In genomic region chrX:73467446-73468241, GRCm38 (mm10) we compare ENCODE assay signal across 12 mouse cellular contexts. TPM values are rescaled to one million over a fixed set of nuclear protein-coding genes. Genes with fewer than 3 reads are reported as not detected.
DNase-seq lines count a peak whose midpoint lies in the region; ATAC-seq lines count a peak whose summit lies in the region.
"Had no signal": no experiment of that assay in that cellular context is flagged by ENCODE, and none has a peak within 500 bp of the region (broad histone marks: within the 10 kb centered on the region; RNA-seq: fewer than 3 reads in every experiment).

No protein-coding gene starts in this region.

- H3K4me2 ChIP-seq in heart, embryonic 13.5 days: no peak overlapping the region
- H3K4me2 ChIP-seq: neural tube, embryonic 12.5 days had no signal

- 50% methylated on average over 5 of the region's 5 CpGs for WGBS in heart, embryonic 13.5 days

- H3K9ac ChIP-seq in heart, embryonic 13.5 days: no peak overlapping the region
- H3K9ac ChIP-seq: neural tube, embryonic 12.5 days had no signal

- peak; percentile 12 for DNase-seq in left cerebral cortex, postnatal 4 days
- no peak for DNase-seq in left cerebral cortex, postnatal 25 days (ENCODE audit: low spot score in 2 of 2)
- DNase-seq in embryo, embryonic 11 days: peak; percentile 73
- peak; percentile 63 for DNase-seq in mesoderm, embryonic 11.5 days (ENCODE audit: low read depth, low spot score)
- no peak for DNase-seq in thymus, postnatal 0 days (ENCODE audit: low spot score)
- DNase-seq in adrenal gland, postnatal 25 days: no peak

- no peaks in the 10 kb centered on the region for H3K9me3 ChIP-seq in heart, embryonic 13.5 days
- H3K9me3 ChIP-seq: neural tube, embryonic 12.5 days had no signal

- no peaks in the 10 kb centered on the region for H3K36me3 ChIP-seq in heart, embryonic 13.5 days
- H3K36me3 ChIP-seq: neural tube, embryonic 12.5 days had no signal

- ATAC-seq in heart, embryonic 13.5 days (ENCODE audit: extremely low read depth, insufficient number of reproducible peaks, low FRiP score, low TSS enrichment): no peak; the same call in 1 of the 2 replicates
- ATAC-seq in megakaryocyte, adult 5-6 weeks (ENCODE audit: poor library complexity, severe bottlenecking): no peak
- ATAC-seq: Patski had no signal

- intact Hi-C loops in left cerebral cortex, postnatal 4 days (cut with DNase I): no loop called here
- intact Hi-C loops in left cerebral cortex, postnatal 25 days (cut with DNase I): no loop called here

- H3K27ac ChIP-seq in heart, embryonic 13.5 days (replicated peaks): peak overlapping the region; percentile 78
- H3K27ac ChIP-seq: neural tube, embryonic 12.5 days had no signal

- peaks cover 7% of the 10 kb centered on the region; the same call in 1 of the 2 replicates for H3K4me1 ChIP-seq in heart, embryonic 13.5 days
- H3K4me1 ChIP-seq: neural tube, embryonic 12.5 days had no signal

- H3K4me3 ChIP-seq in heart, embryonic 13.5 days: no peak overlapping the region
- H3K4me3 ChIP-seq: neural tube, embryonic 12.5 days had no signal

- H3K27me3 ChIP-seq in heart, embryonic 13.5 days (replicated peaks): peaks cover 18% of the 10 kb centered on the region; the same call in 1 of the 2 replicates
- H3K27me3 ChIP-seq: neural tube, embryonic 12.5 days; Patski had no signal

RNA-seq across cellular contexts. Expression of gene Haus7, which starts 8.8 kb away (rescaled TPM):
- 10 to 100 TPM; 27.8 to 28.0 TPM for total RNA-seq in left cerebral cortex, postnatal 4 days (2021)
- 1 to 10 TPM; 4.3 to 7.0 TPM for total RNA-seq in left cerebral cortex, postnatal 25 days (2021)
- polyA plus RNA-seq in heart, embryonic 13.5 days (2015; fragmentation: Nextera tagmentation; extraction: Ambion mirVana): 52.1 and 61.7 TPM in 2 replicates
- 44.7 and 46.3 TPM in 2 replicates for polyA plus RNA-seq in thymus, postnatal 0 days (2015; fragmentation: Nextera tagmentation; extraction: Ambion mirVana)
- 27.7 and 31.8 TPM in 2 replicates for total RNA-seq in adrenal gland, postnatal 25 days (2021)
- total RNA-seq in megakaryocyte, adult 5-6 weeks (2015): 15.7 and 19.7 TPM in 2 replicates
- 21.9 and 24.8 TPM in 2 replicates for total RNA-seq in megakaryocyte, adult 5-6 weeks (2017)

RNA-seq across cellular contexts. Expression of gene Bgn, which starts 15.8 kb away (rescaled TPM):
- total RNA-seq in left cerebral cortex, postnatal 4 days (2021): 10 to 100 TPM; 49.5 to 51.5 TPM
- 10 to 100 TPM; 17.4 to 20.3 TPM for total RNA-seq in left cerebral cortex, postnatal 25 days (2021)
- polyA plus RNA-seq in heart, embryonic 13.5 days (2015; fragmentation: Nextera tagmentation; extraction: Ambion mirVana): 76.0 and 87.0 TPM in 2 replicates
- 9.5 and 12.5 TPM in 2 replicates for polyA plus RNA-seq in thymus, postnatal 0 days (2015; fragmentation: Nextera tagmentation; extraction: Ambion mirVana)
- 185 and 205 TPM in 2 replicates for total RNA-seq in adrenal gland, postnatal 25 days (2021)
- 3.0 and 7.7 TPM in 2 replicates for total RNA-seq in megakaryocyte, adult 5-6 weeks (2015)
- total RNA-seq in megakaryocyte, adult 5-6 weeks (2017): 0.45 and 0.48 TPM in 2 replicates

RNA-seq across cellular contexts. Expression of gene Trex2, which starts 32.5 kb away (rescaled TPM):
- total RNA-seq in left cerebral cortex, postnatal 4 days (2021): not detected
- total RNA-seq in left cerebral cortex, postnatal 25 days (2021): not detected
- not detected in 2 replicates for polyA plus RNA-seq in heart, embryonic 13.5 days (2015; fragmentation: Nextera tagmentation; extraction: Ambion mirVana)
- polyA plus RNA-seq in thymus, postnatal 0 days (2015; fragmentation: Nextera tagmentation; extraction: Ambion mirVana): 0.50 and 0.77 TPM in 2 replicates
- total RNA-seq in adrenal gland, postnatal 25 days (2021): not detected in 2 replicates
- total RNA-seq in megakaryocyte, adult 5-6 weeks (2015): not detected in 2 replicates
- total RNA-seq in megakaryocyte, adult 5-6 weeks (2017): not detected in 2 replicates
- total RNA-seq: common myeloid progenitor, adult 5-6 weeks; layer of hippocampus, postnatal 10 days had no signal
- polyA plus RNA-seq: neural tube, embryonic 12.5 days; Patski had no signal

RNA-seq across cellular contexts. Expression of gene Atp2b3, which starts 35.2 kb away (rescaled TPM):
- total RNA-seq in left cerebral cortex, postnatal 4 days (2021): 10 to 100 TPM; 31.9 to 39.1 TPM
- 10 to 100 TPM; 94.7 to 95.0 TPM for total RNA-seq in left cerebral cortex, postnatal 25 days (2021)
- 0.32 and 0.56 TPM in 2 replicates for polyA plus RNA-seq in heart, embryonic 13.5 days (2015; fragmentation: Nextera tagmentation; extraction: Ambion mirVana)
- 0.03 TPM in 1 of 2 replicates, not detected in the other for polyA plus RNA-seq in thymus, postnatal 0 days (2015; fragmentation: Nextera tagmentation; extraction: Ambion mirVana)
- total RNA-seq in adrenal gland, postnatal 25 days (2021): 38.1 and 43.3 TPM in 2 replicates
- total RNA-seq in megakaryocyte, adult 5-6 weeks (2015): not detected in 2 replicates
- total RNA-seq in megakaryocyte, adult 5-6 weeks (2017): not detected in 2 replicates
- total RNA-seq: common myeloid progenitor, adult 5-6 weeks had no signal

RNA-seq across cellular contexts. Expression of gene Zfp92, which starts 56.7 kb away (rescaled TPM):
- 1 to 10 TPM; 2.7 to 3.7 TPM for total RNA-seq in left cerebral cortex, postnatal 4 days (2021)
- 1 to 10 TPM; 1.4 to 2.3 TPM for total RNA-seq in left cerebral cortex, postnatal 25 days (2021)
- polyA plus RNA-seq in heart, embryonic 13.5 days (2015; fragmentation: Nextera tagmentation; extraction: Ambion mirVana): not detected in 2 replicates
- not detected in 2 replicates for polyA plus RNA-seq in thymus, postnatal 0 days (2015; fragmentation: Nextera tagmentation; extraction: Ambion mirVana)
- total RNA-seq in adrenal gland, postnatal 25 days (2021): 0.19 and 0.24 TPM in 2 replicates
- total RNA-seq in megakaryocyte, adult 5-6 weeks (2015): not detected in 2 replicates
- total RNA-seq in megakaryocyte, adult 5-6 weeks (2017): not detected in 2 replicates
- total RNA-seq: common myeloid progenitor, adult 5-6 weeks had no signal

Comparison
In these comparisons a context has a peak if more than half of its experiments do, and no peak if none do; other contexts are left out.
1. DNase-seq: peak in left cerebral cortex, postnatal 4 days (single experiment), embryo, embryonic 11 days (single experiment) and mesoderm, embryonic 11.5 days (single experiment); none in left cerebral cortex, postnatal 25 days (0 of 2), thymus, postnatal 0 days (single experiment) and adrenal gland, postnatal 25 days (single experiment).